Mouse (Mus musculus): ENCODE data around the gene Nxnl1. TPM values are rescaled to one million over a fixed set of nuclear protein-coding genes. Genes with fewer than 3 reads are reported as not detected.

Nxnl1 gene
- total and polyA plus RNA-seq, 3 experiments = 0.04 TPM; not detected in 2

DNA sequence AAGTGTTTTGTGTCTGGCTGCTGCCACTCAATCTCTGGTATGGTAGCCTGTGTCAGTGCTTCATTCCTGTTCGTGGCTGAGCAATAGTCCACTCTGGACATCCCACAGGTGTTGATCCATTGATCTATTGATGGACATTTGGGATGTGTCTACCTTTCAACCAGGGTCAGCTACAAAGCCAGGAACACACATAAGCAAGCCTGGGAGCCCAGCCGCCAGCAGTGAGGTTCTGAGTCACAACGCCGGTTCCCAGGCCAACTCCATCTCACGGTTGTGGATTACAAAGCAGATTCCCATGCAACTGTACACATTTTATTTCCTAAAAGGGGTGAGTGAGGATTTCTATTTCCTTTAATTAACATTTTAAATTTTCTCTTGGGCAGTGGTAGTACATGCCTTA is 5.6 kb downstream of the Nxnl1 start:
- dilution Hi-C loops (cut with MboI; ENCODE audit: extremely low pct_ligation_motif_present, extremely low pct_unique_long_range_greater_than_20kb, low sequenced_read_pairs) = no loop called here
- Histone ChIP-seq H3K27ac (ENCODE audit: insufficient read depth, low read depth) (no peak overlapping the region), H3K36me3 (replicated peaks in 1 of 2; ENCODE audit: control insufficient read depth in 1 of 2, insufficient read depth in 1 of 2, low read length in 1 of 2) (no peaks in the 10 kb centered on the region), H3K9ac (ENCODE audit: insufficient read depth, low read depth) (no peak overlapping the region), H3K79me2 (replicated peaks; ENCODE audit: control insufficient read depth, extremely low read depth, insufficient read depth, poor library complexity, severe bottlenecking) (no peaks in the 10 kb centered on the region), H3K27me3 (replicated peaks) (peaks cover 20% of the 10 kb centered on the region), H3K4me2 (ENCODE audit: insufficient read depth, low read depth, poor library complexity, severe bottlenecking) (no peak overlapping the region), H3K4me3 (replicated peaks in 1 of 3; ENCODE audit: low read depth in 2 of 3, low read length in 2 of 3, poor library complexity in 1 of 3) (no peak overlapping the region), H3K4me1 (ENCODE audit: control insufficient read depth in 1 of 2, insufficient read depth in 2 of 2) (peaks cover 10 to 20% of the 10 kb centered on the region in 2 experiments), H3K9me3 (replicated peaks; ENCODE audit: low read length) (peaks cover 16% of the 10 kb centered on the region)
- in situ Hi-C loops (cut with MboI; ENCODE audit: low pct_ligation_motif_present, low pct_unique_long_range_greater_than_20kb, low sequenced_read_pairs) = loop anchor here (5.0 kb wide), 1 partner anchor 72 kb away; no protein-coding TSS in a partner anchor
- no peak for TF ChIP-seq JUND (conservative IDR thresholded peaks at IDR 0.05; ENCODE audit: low read depth, low read length)
- no peak for TF ChIP-seq ETS1 (conservative IDR thresholded peaks at IDR 0.05; ENCODE audit: low read depth, low read length)
- TF ChIP-seq ZC3H11A (IDR thresholded peaks at IDR 0.05; ENCODE audit: low read depth, low read length) = no peak
- no peak for TF ChIP-seq USF2 (conservative IDR thresholded peaks at IDR 0.05; ENCODE audit: low read depth, low read length)
- no peak for TF ChIP-seq MXI1 (IDR thresholded peaks at IDR 0.05; ENCODE audit: low read depth, low read length)
- TF ChIP-seq E2F4 (IDR thresholded peaks at IDR 0.05; ENCODE audit: insufficient replicate concordance, low read depth, low read length) = no peak
- no peak for TF ChIP-seq HCFC1 (IDR thresholded peaks at IDR 0.05; ENCODE audit: low read depth, low read length)
- no peak for TF ChIP-seq MAZ (IDR thresholded peaks at IDR 0.05; ENCODE audit: low read depth, low read length)
- TF ChIP-seq MEF2A (IDR thresholded peaks at IDR 0.05; ENCODE audit: borderline replicate concordance, low read depth, low read length) = no peak
- no peak for TF ChIP-seq MAX (IDR thresholded peaks at IDR 0.05; ENCODE audit: low read length)
- no peak for DNase-seq (ENCODE audit: extremely low read depth)

DNA sequence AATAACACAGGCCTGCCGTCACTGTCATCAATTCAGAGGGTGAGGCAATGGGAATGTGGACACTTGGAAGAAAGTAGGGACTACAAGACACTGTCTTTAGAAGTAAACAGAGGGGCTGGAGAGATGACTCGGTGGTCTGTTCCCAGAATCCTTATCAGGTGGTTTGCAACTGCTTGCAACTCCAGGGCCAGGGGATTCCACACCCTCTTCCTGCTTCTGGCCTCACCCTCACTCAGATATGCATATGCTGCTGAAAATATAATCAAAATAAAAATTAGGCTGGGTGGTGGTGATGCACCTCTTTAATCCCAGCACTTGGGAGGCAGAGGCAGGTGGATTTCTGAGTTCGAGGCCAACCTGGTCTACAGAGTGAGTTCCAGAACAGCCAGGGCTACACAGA is 6.3 kb downstream of the Nxnl1 start:
- no peak for DNase-seq (ENCODE audit: extremely low read depth)
- peaks cover 10 to 20% of the 10 kb centered on the region in 2 experiments for H3K4me1 ChIP-seq (ENCODE audit: control insufficient read depth in 1 of 2, insufficient read depth in 2 of 2)
- no peak overlapping the region for H3K9ac ChIP-seq (ENCODE audit: insufficient read depth, low read depth)
- H3K36me3 ChIP-seq (replicated peaks in 1 of 2; ENCODE audit: control insufficient read depth in 1 of 2, insufficient read depth in 1 of 2, low read length in 1 of 2) = no peaks in the 10 kb centered on the region
- no peaks in the 10 kb centered on the region for H3K79me2 ChIP-seq (replicated peaks; ENCODE audit: control insufficient read depth, extremely low read depth, insufficient read depth, poor library complexity, severe bottlenecking)
- H3K4me2 ChIP-seq (ENCODE audit: insufficient read depth, low read depth, poor library complexity, severe bottlenecking) = no peak overlapping the region
- dilution Hi-C loops (cut with MboI; ENCODE audit: extremely low pct_ligation_motif_present, extremely low pct_unique_long_range_greater_than_20kb, low sequenced_read_pairs) = no loop called here
- H3K4me3 ChIP-seq (replicated peaks in 1 of 3; ENCODE audit: low read depth in 2 of 3, low read length in 2 of 3, poor library complexity in 1 of 3) = no peak overlapping the region
- in situ Hi-C loops (cut with MboI; ENCODE audit: low pct_ligation_motif_present, low pct_unique_long_range_greater_than_20kb, low sequenced_read_pairs) = loop anchor here (5.0 kb wide), 1 partner anchor 72 kb away; no protein-coding TSS in a partner anchor
- H3K27me3 ChIP-seq (replicated peaks) = peaks cover 20% of the 10 kb centered on the region
- H3K27ac ChIP-seq (ENCODE audit: insufficient read depth, low read depth) = no peak overlapping the region
- TF ChIP-seq TCF12 (IDR thresholded peaks at IDR 0.05; ENCODE audit: low read depth, low read length) = no peak
- no peak for TF ChIP-seq IRF4 (IDR thresholded peaks at IDR 0.05; ENCODE audit: low read depth, low read length)
- TF ChIP-seq MAFK (IDR thresholded peaks at IDR 0.05; ENCODE audit: insufficient replicate concordance, low read length) = no peak
- TF ChIP-seq ZNF384 (IDR thresholded peaks at IDR 0.05; ENCODE audit: low read depth, low read length) = no peak
- TF ChIP-seq RCOR1 (conservative IDR thresholded peaks at IDR 0.05; ENCODE audit: low read depth, low read length) = no peak
- TF ChIP-seq USF1 (IDR thresholded peaks at IDR 0.05; ENCODE audit: low read depth, low read length) = no peak
- TF ChIP-seq POLR2AphosphoS2 (IDR thresholded peaks at IDR 0.05; ENCODE audit: low read depth, low read length) = no peak
- no peak for TF ChIP-seq ZKSCAN1 (IDR thresholded peaks at IDR 0.05; ENCODE audit: borderline replicate concordance, low read depth, low read length)
- TF ChIP-seq NRF1 (IDR thresholded peaks at IDR 0.05; ENCODE audit: low read depth, low read length) = no peak
- TF ChIP-seq CHD2 (IDR thresholded peaks at IDR 0.05; ENCODE audit: low read length) = no peak
- no peak for TF ChIP-seq JUND (conservative IDR thresholded peaks at IDR 0.05; ENCODE audit: low read depth, low read length)
- no peak for TF ChIP-seq SMC3 (IDR thresholded peaks at IDR 0.05; ENCODE audit: low read depth, low read length)
- TF ChIP-seq SIN3A (IDR thresholded peaks at IDR 0.05; ENCODE audit: low read length) = no peak
- no peak for TF ChIP-seq BHLHE40 (IDR thresholded peaks at IDR 0.05; ENCODE audit: low read depth, low read length)
- TF ChIP-seq MEF2A (IDR thresholded peaks at IDR 0.05; ENCODE audit: borderline replicate concordance, low read depth, low read length) = no peak
- no peak for TF ChIP-seq GABPA (IDR thresholded peaks at IDR 0.05; ENCODE audit: insufficient replicate concordance, low read depth, low read length)
- no peak for TF ChIP-seq MAX (IDR thresholded peaks at IDR 0.05; ENCODE audit: low read length)
- no peak for TF ChIP-seq RAD21 (IDR thresholded peaks at IDR 0.05; ENCODE audit: low read depth, low read length)
- H3K9me3 ChIP-seq (replicated peaks; ENCODE audit: low read length) = peaks cover 13% of the 10 kb centered on the region
